ENCODE assay signal across 8 mouse cellular contexts in genomic region chr12:111041196-111041595, GRCm38 (mm10). TPM values are rescaled to one million over a fixed set of nuclear protein-coding genes. Genes with fewer than 3 reads are reported as not detected.
DNase-seq lines count a peak whose midpoint lies in the region; ATAC-seq and TF ChIP-seq lines count a peak whose summit lies in the region.

No protein-coding gene starts in this region.

- intact Hi-C loops in left cerebral cortex, postnatal 14 days (cut with DNase I), result no loop called here

- H3K36me3 ChIP-seq in MEL (ENCODE audit: control insufficient read depth in 1 of 2, insufficient read depth in 2 of 2, low read length in 2 of 2), result peaks cover 3 to 31% of the 10 kb centered on the region in 2 experiments; a peak in 3 of 4 replicates
- H3K36me3 ChIP-seq in forebrain, embryonic 14.5 days (ENCODE audit: control insufficient read depth, insufficient read depth, low read length), result no peaks in the 10 kb centered on the region
- 0 out of 2 replicates have a peak, but pooled peaks cover 3% of the 10 kb centered on the region for H3K36me3 ChIP-seq in intestine, embryonic 15.5 days
- H3K36me3 ChIP-seq in neural tube, embryonic 14.5 days (ENCODE audit: control insufficient read depth, insufficient read depth, low read length), result no peaks in the 10 kb centered on the region

- no peak for ATAC-seq in forebrain, embryonic 14.5 days
- ATAC-seq in intestine, embryonic 15.5 days, result no peak
- no peak for ATAC-seq in neural tube, embryonic 14.5 days (ENCODE audit: low read depth)

- no peak overlapping the region for H3K27ac ChIP-seq in MEL (ENCODE audit: control insufficient read depth, low read depth, low read length)
- no peak overlapping the region for H3K27ac ChIP-seq in brown adipose tissue, adult 24 weeks (replicated peaks; ENCODE audit: low read depth, low read length)
- H3K27ac ChIP-seq in forebrain, embryonic 14.5 days (ENCODE audit: low read depth, low read length), result no peak overlapping the region
- no peak overlapping the region for H3K27ac ChIP-seq in intestine, embryonic 15.5 days
- H3K27ac ChIP-seq in neural tube, embryonic 14.5 days (ENCODE audit: low read depth, low read length), result no peak overlapping the region

- TF ChIP-seq CTCF in MEL (IDR thresholded peaks at IDR 0.05 in 2 of 3, conservative IDR thresholded peaks at IDR 0.05 in 1 of 3; ENCODE audit: control insufficient read depth in 1 of 3, insufficient read depth in 1 of 3, low read depth in 2 of 3, low read length in 3 of 3, poor library complexity in 1 of 3, severe bottlenecking in 1 of 3), result peak; percentile 12 to 64 (median 58); a peak in 4 of 6 replicates
- TF ChIP-seq CTCF in lung, adult 2 months (IDR thresholded peaks at IDR 0.05; ENCODE audit: insufficient read depth, low read length), result no peak

- DNase-seq in MEL (ENCODE audit: low read depth, low spot score), result peak; percentile 61
- peak; percentile 43 for DNase-seq in forebrain, embryonic 14.5 days (ENCODE audit: low spot score)
- DNase-seq in lung, adult 2 months, result peak; percentile 10
- no peak for DNase-seq in frontal cortex, postnatal 14 days (ENCODE audit: low spot score in 2 of 2)
- DNase-seq in left cerebral cortex, postnatal 14 days (ENCODE audit: low spot score in 2 of 2), result no peak

- peaks cover 67% of the 10 kb centered on the region for H3K79me2 ChIP-seq in MEL (ENCODE audit: control insufficient read depth, insufficient read depth, low read length, poor library complexity)

- no peak for TF ChIP-seq EP300 in MEL (IDR thresholded peaks at IDR 0.05; ENCODE audit: low read depth in 1 of 2, low read length in 2 of 2)

- H3K4me3 ChIP-seq in MEL (ENCODE audit: control insufficient read depth in 1 of 2, insufficient read depth in 1 of 2, low read depth in 2 of 2, low read length in 2 of 2), result peak overlapping the region; percentile 97 to 98
- H3K4me3 ChIP-seq in brown adipose tissue, adult 24 weeks (ENCODE audit: insufficient read depth, low read depth, low read length), result peak overlapping the region; percentile 13; the same call in 1 of the 2 replicates
- H3K4me3 ChIP-seq in forebrain, embryonic 14.5 days (ENCODE audit: low read depth, low read length), result peak overlapping the region; percentile 95
- H3K4me3 ChIP-seq in intestine, embryonic 15.5 days (replicated peaks), result peak overlapping the region; percentile 94
- peak overlapping the region; percentile 9 for H3K4me3 ChIP-seq in lung, adult 2 months (replicated peaks; ENCODE audit: extremely low read depth, low read depth, low read length)
- peak overlapping the region; percentile 96; the same call in 1 of the 2 replicates for H3K4me3 ChIP-seq in neural tube, embryonic 14.5 days (ENCODE audit: low read depth, low read length)

- no peaks in the 10 kb centered on the region for H3K27me3 ChIP-seq in MEL (ENCODE audit: control insufficient read depth in 1 of 2, insufficient read depth in 2 of 2, low read length in 2 of 2)
- no peaks in the 10 kb centered on the region for H3K27me3 ChIP-seq in forebrain, embryonic 14.5 days (replicated peaks; ENCODE audit: control insufficient read depth, insufficient read depth, low read length)
- no peaks in the 10 kb centered on the region for H3K27me3 ChIP-seq in intestine, embryonic 15.5 days (replicated peaks)
- H3K27me3 ChIP-seq in neural tube, embryonic 14.5 days (ENCODE audit: control insufficient read depth, insufficient read depth, low read length), result peaks cover 2% of the 10 kb centered on the region; the same call in 1 of the 2 replicates

- H3K4me1 ChIP-seq in MEL (ENCODE audit: control insufficient read depth in 1 of 2, insufficient read depth in 2 of 2, low read length in 2 of 2), result peaks cover 11 to 12% of the 10 kb centered on the region in 2 experiments
- H3K4me1 ChIP-seq in brown adipose tissue, adult 24 weeks (ENCODE audit: control insufficient read depth, insufficient read depth, insufficient read length, low read length), result no peaks in the 10 kb centered on the region; the same call in 1 of the 2 replicates
- H3K4me1 ChIP-seq in forebrain, embryonic 14.5 days (ENCODE audit: control insufficient read depth, insufficient read depth, low read length), result peaks cover 15% of the 10 kb centered on the region
- peaks cover 16% of the 10 kb centered on the region for H3K4me1 ChIP-seq in intestine, embryonic 15.5 days (replicated peaks)
- peaks cover 7% of the 10 kb centered on the region; the same call in 1 of the 2 replicates for H3K4me1 ChIP-seq in lung, adult 2 months (ENCODE audit: control insufficient read depth, insufficient read depth, low read length)
- H3K4me1 ChIP-seq in neural tube, embryonic 14.5 days (ENCODE audit: control insufficient read depth, insufficient read depth, low read length), result peaks cover 10% of the 10 kb centered on the region; the same call in 1 of the 2 replicates

- H3K9ac ChIP-seq in MEL (ENCODE audit: control insufficient read depth, low read depth, low read length, poor library complexity, severe bottlenecking), result peak overlapping the region; percentile 96
- H3K9ac ChIP-seq in forebrain, embryonic 14.5 days (ENCODE audit: low read length), result peak overlapping the region; percentile 89; the same call in 1 of the 2 replicates
- no peak overlapping the region for H3K9ac ChIP-seq in intestine, embryonic 15.5 days
- no peak overlapping the region for H3K9ac ChIP-seq in neural tube, embryonic 14.5 days (replicated peaks; ENCODE audit: low read depth, low read length)

- H3K4me2 ChIP-seq in forebrain, embryonic 14.5 days (ENCODE audit: low read length), result peak overlapping the region; percentile 90
- H3K4me2 ChIP-seq in intestine, embryonic 15.5 days (replicated peaks), result peak overlapping the region; percentile 91
- peak overlapping the region; percentile 74 for H3K4me2 ChIP-seq in neural tube, embryonic 14.5 days (ENCODE audit: low read depth, low read length)

- 46% methylated on average over 4 of the region's 4 CpGs for WGBS in forebrain, embryonic 14.5 days
- WGBS in intestine, embryonic 15.5 days, result 30% methylated on average over 4 of the region's 4 CpGs
- WGBS in lung, adult 2 months, result 16% methylated on average over 4 of the region's 4 CpGs
- 50% methylated on average over 4 of the region's 4 CpGs for WGBS in neural tube, embryonic 14.5 days

- TF ChIP-seq RAD21 in MEL (IDR thresholded peaks at IDR 0.05; ENCODE audit: low read depth, low read length), result peak; percentile 3; the same call in 1 of the 2 replicates

- TF ChIP-seq POLR2A in MEL (IDR thresholded peaks at IDR 0.05; ENCODE audit: control insufficient read depth in 1 of 2, insufficient read depth in 1 of 2, low read depth in 1 of 2, low read length in 2 of 2, poor library complexity in 1 of 2), result no peak
- no peak for TF ChIP-seq POLR2A in lung, adult 2 months (IDR thresholded peaks at IDR 0.05; ENCODE audit: borderline replicate concordance, extremely low read depth, low read depth, low read length)

- no peaks in the 10 kb centered on the region for H3K9me3 ChIP-seq in MEL (replicated peaks; ENCODE audit: insufficient read depth, low read length)
- no peaks in the 10 kb centered on the region for H3K9me3 ChIP-seq in forebrain, embryonic 14.5 days (replicated peaks; ENCODE audit: control insufficient read depth, low read length)
- H3K9me3 ChIP-seq in intestine, embryonic 15.5 days, result no peaks in the 10 kb centered on the region
- no peaks in the 10 kb centered on the region for H3K9me3 ChIP-seq in neural tube, embryonic 14.5 days (ENCODE audit: control insufficient read depth, low read length)

TF ChIP-seq in MEL, 35 proteins besides CTCF, POLR2A, EP300 and RAD21:
- TF ChIP-seq ZNF384 (IDR thresholded peaks at IDR 0.05; ENCODE audit: low read depth, low read length), result peak; percentile 84
- peak; percentile 54 for TF ChIP-seq SIN3A (IDR thresholded peaks at IDR 0.05; ENCODE audit: low read length)
- TF ChIP-seq NELFE (IDR thresholded peaks at IDR 0.05; ENCODE audit: low read depth, low read length), result no peak
TF ChIP-seq in MEL: peak in this region for 2.

RNA-seq across cellular contexts. Expression of gene Rcor1, which starts 2.0 kb away (rescaled TPM):
- total RNA-seq in MEL (2012; rRNA removed), result 23.1 and 24.0 TPM in 2 replicates
- 10 to 100 TPM; 37.1 to 44.3 TPM for polyA plus RNA-seq in MEL (2012; ENCODE audit: insufficient read depth in 1 of 2, insufficient read length in 2 of 2, low read depth in 1 of 2, low replicate concordance in 2 of 2, missing spikeins in 1 of 2)
- polyA plus RNA-seq in brown adipose tissue, adult 24 weeks (2012; ENCODE audit: insufficient read depth, insufficient read length, missing spikeins), result 6.8 and 9.7 TPM in 2 replicates
- polyA plus RNA-seq in forebrain, embryonic 14.5 days (2014; fragmentation: Nextera tagmentation; extraction: Ambion mirVana), result 8.5 and 9.7 TPM in 2 replicates
- 9.1 and 9.6 TPM in 2 replicates for polyA plus RNA-seq in intestine, embryonic 15.5 days (2015; fragmentation: Nextera tagmentation; extraction: Ambion mirVana)
- 6.7 and 12.0 TPM in 2 replicates for polyA plus RNA-seq in lung, adult 2 months (2012; rRNA removed)
- 7.4 and 9.1 TPM in 2 replicates for polyA plus RNA-seq in neural tube, embryonic 14.5 days (2014; fragmentation: Nextera tagmentation; extraction: Ambion mirVana)
- total RNA-seq in left cerebral cortex, postnatal 14 days (2021), result 10 to 100 TPM; 17.9 to 18.8 TPM

Comparison
In these comparisons a context has a peak if more than half of its experiments do, and no peak if none do; other contexts are left out.
1. DNase-seq: peak in MEL (single experiment), forebrain, embryonic 14.5 days (single experiment) and lung, adult 2 months (single experiment); none in frontal cortex, postnatal 14 days (0 of 2) and left cerebral cortex, postnatal 14 days (0 of 2).
2. H3K4me3 ChIP-seq: peak in every context shown above with its lines; median percentile 98 in MEL; 96 in neural tube, embryonic 14.5 days; 95 in forebrain, embryonic 14.5 days; 94 in intestine, embryonic 15.5 days; 13 in brown adipose tissue, adult 24 weeks; 9 in lung, adult 2 months.
3. H3K9ac ChIP-seq: peak in MEL (single experiment) and forebrain, embryonic 14.5 days (single experiment); none in intestine, embryonic 15.5 days (single experiment) and neural tube, embryonic 14.5 days (single experiment).
4. Peak in every context shown above with its lines, with median percentiles within 50 percentile points of each other: H3K4me2 ChIP-seq.